Mouse (Mus musculus) forebrain, embryonic 13.5 days (tissue): ENCODE data around the gene Cavin4. TPM values are rescaled to one million over a fixed set of nuclear protein-coding genes. Genes with fewer than 3 reads are reported as not detected.

Source experiments
- ATAC-seq: fragments of 200-750 bp; cut with Nextera tagmentation; 2 replicates; pipeline ENCODE4 v1.8.0; 2017
- H3K27ac ChIP-seq: fragments of 300-500 bp; sonication (generic); 2 replicates; pipeline ENCODE4 v1.5.1; 2015; ENCODE audit warnings: inconsistent platforms, mild to moderate bottlenecking, moderate library complexity
- H3K27me3 ChIP-seq: fragments of 300-500 bp; sonication (generic); 2 replicates; pipeline ENCODE4 v1.6.1; 2015; ENCODE audit warnings: mild to moderate bottlenecking, inconsistent platforms
- H3K36me3 ChIP-seq: fragments of 300-500 bp; sonication (generic); 2 replicates; pipeline ENCODE4 v1.6.1; 2015; ENCODE audit warnings: mild to moderate bottlenecking, inconsistent platforms; ENCODE audit not compliant: poor library complexity, severe bottlenecking
- H3K4me1 ChIP-seq: fragments of 300-500 bp; sonication (generic); 2 replicates; pipeline ENCODE4 v1.6.1; 2015; ENCODE audit warnings: inconsistent platforms
- H3K4me2 ChIP-seq: fragments of 300-500 bp; sonication (generic); 2 replicates; pipeline ENCODE4 v1.6.1; 2015; ENCODE audit warnings: inconsistent platforms, mild to moderate bottlenecking, moderate library complexity
- H3K4me3 ChIP-seq: fragments of 300-500 bp; sonication (generic); 2 replicates; pipeline ENCODE4 v1.5.1; 2015; ENCODE audit warnings: mild to moderate bottlenecking, inconsistent platforms
- H3K9ac ChIP-seq: fragments of 300-500 bp; sonication (generic); 2 replicates; pipeline ENCODE4 v1.6.1; 2015; ENCODE audit warnings: mild to moderate bottlenecking, inconsistent platforms
- H3K9me3 ChIP-seq: fragments of 300-500 bp; sonication (generic); replicated peaks from 2 replicates; pipeline ENCODE4 v1.6.1; 2016; ENCODE audit warnings: inconsistent platforms
- WGBS: fragments of 180-500 bp; shearing (Covaris S2); methylation state at CpG from one replicate; pipeline ENCODE4 v1.1.7; 2015; 5-methylcytosine and 5-hydroxymethylcytosine counted together
- polyA plus RNA-seq: library from polyadenylated mRNA; unstranded; fragments of >200 nt; fragmentation: Nextera tagmentation; extraction: Ambion mirVana; gene quantifications from 2 replicates; pipeline ENCODE4 v1.2.1, GENCODE M21; 2015

Cavin4 gene
- polyA plus RNA-seq, 1 experiment from 2014 or later, result 1.8 TPM

DNA sequence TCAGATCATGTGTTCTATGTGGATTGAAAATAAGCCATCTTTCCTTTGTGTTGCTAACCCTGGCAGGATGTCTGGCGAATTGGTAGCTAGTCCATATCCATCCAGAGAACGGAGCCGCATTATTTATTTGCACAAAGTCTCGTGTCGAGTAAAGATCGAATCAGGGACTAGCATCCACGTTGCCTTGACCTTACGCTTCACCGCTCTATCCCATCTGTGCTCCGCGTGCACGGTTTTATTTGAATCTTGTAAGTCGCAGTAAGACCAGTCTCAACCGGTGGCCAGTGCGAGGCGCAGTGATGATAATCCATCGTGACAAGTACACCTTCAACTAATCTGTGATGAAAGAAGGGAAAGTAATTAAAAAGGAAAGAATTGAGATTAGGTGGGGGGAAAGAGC is 23.8 kb upstream of the Cavin4 start:
- Histone ChIP-seq H3K4me1 (no peaks in the 10 kb centered on the region), H3K9me3 (no peaks in the 10 kb centered on the region), H3K27ac (no peak overlapping the region), H3K27me3 (no peaks in the 10 kb centered on the region), H3K4me2 (no peak overlapping the region), H3K36me3 (peaks cover 83% of the 10 kb centered on the region), H3K9ac (no peak overlapping the region), H3K4me3 (no peak overlapping the region)
- no peak for ATAC-seq
- 90% methylated on average over 17 of the region's 17 CpGs for WGBS

- Histone ChIP-seq H3K9ac (no peak overlapping the region), H3K36me3 (peaks cover 87% of the 10 kb centered on the region), H3K27ac (no peak overlapping the region), H3K4me1 (no peaks in the 10 kb centered on the region), H3K4me2 (no peak overlapping the region), H3K27me3 (no peaks in the 10 kb centered on the region), H3K4me3 (no peak overlapping the region), H3K9me3 (no peaks in the 10 kb centered on the region)
- no peak for ATAC-seq
- WGBS, result 89% methylated on average over 6 of the region's 6 CpGs
Observed at GRCm38 (mm10) chr4:48643801-48644200, 19.5 kb upstream of the Cavin4 start.

GRCm38 (mm10) chr4:48646143-48646542 is 17.2 kb upstream of the Cavin4 start:
- no peak overlapping the region for H3K4me2 ChIP-seq
- H3K36me3 ChIP-seq, result peaks cover 83% of the 10 kb centered on the region
- H3K9me3 ChIP-seq, result no peaks in the 10 kb centered on the region
- H3K4me3 ChIP-seq, result no peak overlapping the region
- no peak for ATAC-seq
- no peak overlapping the region for H3K9ac ChIP-seq
- no peaks in the 10 kb centered on the region for H3K27me3 ChIP-seq
- no peak overlapping the region for H3K27ac ChIP-seq
- 95% methylated on average over 5 of the region's 5 CpGs for WGBS
- no peaks in the 10 kb centered on the region for H3K4me1 ChIP-seq

GRCm38 (mm10) chr4:48650617-48651360 is 12.5 kb upstream of the Cavin4 start:
- no peak for ATAC-seq
- Histone ChIP-seq H3K36me3 (peaks cover 78% of the 10 kb centered on the region), H3K9ac (no peak overlapping the region), H3K4me2 (no peak overlapping the region), H3K4me3 (no peak overlapping the region), H3K27me3 (no peaks in the 10 kb centered on the region), H3K4me1 (no peaks in the 10 kb centered on the region), H3K27ac (no peak overlapping the region), H3K9me3 (no peaks in the 10 kb centered on the region)
- 90% methylated on average over 10 of the region's 10 CpGs for WGBS

GRCm38 (mm10) chr4:48654118-48654517 is 9.2 kb upstream of the Cavin4 start:
- Histone ChIP-seq H3K27ac (no peak overlapping the region), H3K9me3 (no peaks in the 10 kb centered on the region), H3K36me3 (peaks cover 86% of the 10 kb centered on the region), H3K27me3 (no peaks in the 10 kb centered on the region), H3K4me2 (no peak overlapping the region), H3K4me3 (no peak overlapping the region), H3K4me1 (no peaks in the 10 kb centered on the region), H3K9ac (no peak overlapping the region)
- no peak for ATAC-seq
- 84% methylated on average over 4 of the region's 4 CpGs for WGBS

- Histone ChIP-seq H3K4me1 (no peaks in the 10 kb centered on the region), H3K36me3 (peaks cover 89% of the 10 kb centered on the region)
Observed at GRCm38 (mm10) chr4:48656530-48656929, 6.8 kb upstream of the Cavin4 start.

GRCm38 (mm10) chr4:48660144-48660543 is 3.2 kb upstream of the Cavin4 start:
- Histone ChIP-seq H3K4me3 (no peak overlapping the region), H3K9ac (no peak overlapping the region), H3K27me3 (no peaks in the 10 kb centered on the region), H3K4me2 (no peak overlapping the region), H3K9me3 (no peaks in the 10 kb centered on the region), H3K36me3 (peaks cover 82% of the 10 kb centered on the region), H3K4me1 (no peaks in the 10 kb centered on the region), H3K27ac (no peak overlapping the region)
- 92% methylated on average over 4 of the region's 4 CpGs for WGBS
- no peak for ATAC-seq

More at GRCm38 (mm10) chr4:48656530-48656929, 6.8 kb upstream of the Cavin4 start:
- ATAC-seq, result no peak
- Histone ChIP-seq H3K9me3 (no peaks in the 10 kb centered on the region), H3K27me3 (no peaks in the 10 kb centered on the region), H3K27ac (no peak overlapping the region), H3K4me3 (no peak overlapping the region), H3K9ac (no peak overlapping the region), H3K4me2 (no peak overlapping the region)
- 97% methylated on average over 8 of the region's 8 CpGs for WGBS

GRCm38 (mm10) chr4:48660619-48661575 is 2.4 kb upstream of the Cavin4 start:
- no peaks in the 10 kb centered on the region for H3K9me3 ChIP-seq
- peaks cover 83% of the 10 kb centered on the region for H3K36me3 ChIP-seq
- no peak overlapping the region for H3K4me3 ChIP-seq
- ATAC-seq, result no peak
- H3K27ac ChIP-seq, result no peak overlapping the region
- H3K27me3 ChIP-seq, result no peaks in the 10 kb centered on the region
- H3K4me2 ChIP-seq, result no peak overlapping the region
- H3K4me1 ChIP-seq, result no peaks in the 10 kb centered on the region
- H3K9ac ChIP-seq, result no peak overlapping the region
- WGBS, result 81% methylated on average over 7 of the region's 7 CpGs

DNA sequence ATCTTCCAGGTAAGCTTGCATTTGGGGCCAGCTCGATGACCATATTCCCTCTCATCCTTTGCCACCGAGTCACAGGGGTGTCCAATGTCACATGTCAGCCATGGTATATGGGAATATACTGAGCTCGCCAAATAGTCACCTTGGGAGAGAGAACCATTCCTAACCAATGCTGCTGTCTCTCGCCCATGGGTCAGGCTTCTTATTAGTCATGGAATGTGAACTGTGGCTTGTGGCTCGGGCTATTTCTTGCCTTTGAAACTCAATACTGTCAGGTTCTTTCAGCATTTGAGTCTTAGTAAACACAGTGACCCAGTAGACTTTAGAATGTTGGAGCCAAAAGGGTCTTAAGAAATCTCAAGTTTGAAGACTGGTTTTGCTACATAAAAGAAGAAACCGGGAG is 707 bp downstream of the Cavin4 start:
- Histone ChIP-seq H3K27me3 (no peaks in the 10 kb centered on the region), H3K4me1 (no peaks in the 10 kb centered on the region), H3K9ac (no peak overlapping the region), H3K4me2 (no peak overlapping the region), H3K9me3 (no peaks in the 10 kb centered on the region), H3K27ac (no peak overlapping the region), H3K4me3 (no peak overlapping the region), H3K36me3 (peaks cover 62% of the 10 kb centered on the region)
- ATAC-seq, result no peak
- WGBS, result 95% methylated on average over 6 of the region's 6 CpGs

- ATAC-seq, result no peak
- Histone ChIP-seq H3K36me3 (peaks cover 61% of the 10 kb centered on the region), H3K27ac (no peak overlapping the region), H3K9me3 (no peaks in the 10 kb centered on the region), H3K9ac (no peak overlapping the region), H3K27me3 (no peaks in the 10 kb centered on the region), H3K4me3 (no peak overlapping the region), H3K4me2 (no peak overlapping the region), H3K4me1 (no peaks in the 10 kb centered on the region)
- WGBS, result 88% methylated on average over 6 of the region's 6 CpGs
Observed at GRCm38 (mm10) chr4:48667279-48667678, 4.0 kb downstream of the Cavin4 start.

GRCm38 (mm10) chr4:48672915-48673314 is 9.6 kb downstream of the Cavin4 start:
- H3K27me3 ChIP-seq, result no peaks in the 10 kb centered on the region
- 91% methylated on average over 5 of the region's 5 CpGs for WGBS
- no peak for ATAC-seq

GRCm38 (mm10) chr4:48674412-48674811 is 11.1 kb downstream of the Cavin4 start:
- H3K4me3 ChIP-seq, result no peak overlapping the region
- no peak overlapping the region for H3K9ac ChIP-seq
- H3K27ac ChIP-seq, result no peak overlapping the region
- H3K36me3 ChIP-seq, result peaks cover 72% of the 10 kb centered on the region
- ATAC-seq, result no peak
- H3K4me1 ChIP-seq, result no peaks in the 10 kb centered on the region; the same call in 1 of the 2 replicates
- no peaks in the 10 kb centered on the region for H3K9me3 ChIP-seq
- 93% methylated on average over 7 of the region's 7 CpGs for WGBS
- H3K4me2 ChIP-seq, result no peak overlapping the region
- H3K27me3 ChIP-seq, result no peaks in the 10 kb centered on the region

More at GRCm38 (mm10) chr4:48672915-48673314, 9.6 kb downstream of the Cavin4 start:
- H3K4me2 ChIP-seq, result no peak overlapping the region
- H3K4me1 ChIP-seq, result no peaks in the 10 kb centered on the region; the same call in 1 of the 2 replicates
- H3K36me3 ChIP-seq, result peaks cover 78% of the 10 kb centered on the region
- no peak overlapping the region for H3K27ac ChIP-seq
- H3K9ac ChIP-seq, result no peak overlapping the region
- H3K4me3 ChIP-seq, result no peak overlapping the region
- H3K9me3 ChIP-seq, result no peaks in the 10 kb centered on the region
